Mouse (Mus musculus): ENCODE results near the gene Tuba1a. TPM values are rescaled to one million over a fixed set of nuclear protein-coding genes. Genes with fewer than 3 reads are reported as not detected.
"Not testable (repeated sequence)": the region's sequence is repeated elsewhere in the genome, so short reads cannot be mapped to it uniquely, and the experiment has no call there.

Gene Tuba1a
- polyA plus RNA-seq, 1 experiment from 2014 or later = 460 TPM

GRCm38 (mm10) chr15:98956000-98956399 is 2.5 kb upstream of the Tuba1a start:
- no peaks in the 10 kb centered on the region for H3K36me3 ChIP-seq (ENCODE audit: insufficient read depth, low read length)
- H3K4me1 ChIP-seq (replicated peaks; ENCODE audit: insufficient read depth, low read length) = peaks cover 7% of the 10 kb centered on the region
- 90% methylated on average over 4 of the region's 4 CpGs for WGBS
- H3K9ac ChIP-seq (ENCODE audit: low read depth, low read length) = no peak overlapping the region
- H3K27ac ChIP-seq = no peak overlapping the region
- no peak for TF ChIP-seq CTCF (IDR thresholded peaks at IDR 0.05; ENCODE audit: low read depth)
- ATAC-seq (replicated peaks; ENCODE audit: low FRiP score, low read depth) = no peak
- no peak overlapping the region for H3K4me2 ChIP-seq (ENCODE audit: low read length)
- no peaks in the 10 kb centered on the region for H3K9me3 ChIP-seq (replicated peaks; ENCODE audit: low read length)
- H3K4me3 ChIP-seq (replicated peaks; ENCODE audit: low read depth, low read length) = no peak overlapping the region
- H3K27me3 ChIP-seq (ENCODE audit: insufficient read depth, low read length) = no peaks in the 10 kb centered on the region
- no peak for DNase-seq (ENCODE audit: low spot score)

DNA sequence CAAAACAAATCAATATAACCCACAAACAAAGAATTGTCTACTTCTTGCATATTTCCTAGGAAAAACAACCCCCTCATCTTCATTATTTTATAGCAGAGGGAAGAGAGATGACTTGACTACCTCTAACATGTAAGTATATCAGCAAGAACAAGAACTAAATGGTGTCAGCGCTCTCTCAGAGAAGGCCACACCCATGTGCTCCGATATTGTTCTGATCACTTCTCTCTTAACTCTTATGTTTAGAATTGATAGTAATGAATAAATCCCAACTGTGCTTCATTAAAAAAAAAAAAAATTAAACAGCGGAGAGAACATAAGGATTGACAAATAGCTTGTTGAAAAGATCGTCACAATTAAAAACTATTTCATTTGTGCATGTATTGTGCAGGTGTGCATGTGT is 1.8 kb upstream of the Tuba1a start:
- no peak overlapping the region for H3K9ac ChIP-seq (ENCODE audit: low read depth, low read length)
- no peaks in the 10 kb centered on the region for H3K9me3 ChIP-seq (replicated peaks; ENCODE audit: low read length)
- WGBS = 87% methylated on average over 4 of the region's 4 CpGs
- peaks cover 7% of the 10 kb centered on the region for H3K4me1 ChIP-seq (replicated peaks; ENCODE audit: insufficient read depth, low read length)
- ATAC-seq (replicated peaks; ENCODE audit: low FRiP score, low read depth) (no peak), DNase-seq (ENCODE audit: low spot score) (no peak)
- no peak overlapping the region for H3K27ac ChIP-seq
- H3K4me2 ChIP-seq (ENCODE audit: low read length) = no peak overlapping the region
- H3K4me3 ChIP-seq (replicated peaks; ENCODE audit: low read depth, low read length) = no peak overlapping the region
- TF ChIP-seq CTCF (IDR thresholded peaks at IDR 0.05; ENCODE audit: low read depth) = no peak
- no peaks in the 10 kb centered on the region for H3K36me3 ChIP-seq (ENCODE audit: insufficient read depth, low read length)
- no peaks in the 10 kb centered on the region for H3K27me3 ChIP-seq (ENCODE audit: insufficient read depth, low read length)

- Histone ChIP-seq H3K9me3 (replicated peaks; ENCODE audit: low read length) (no peaks in the 10 kb centered on the region), H3K4me3 (replicated peaks; ENCODE audit: low read depth, low read length) (no peak overlapping the region), H3K27me3 (ENCODE audit: insufficient read depth, low read length) (no peaks in the 10 kb centered on the region), H3K36me3 (ENCODE audit: insufficient read depth, low read length) (0 out of 2 replicates have a peak, but pooled peaks cover under 1% of the 10 kb centered on the region), H3K4me1 (replicated peaks; ENCODE audit: insufficient read depth, low read length) (peaks cover 7% of the 10 kb centered on the region), H3K27ac (peak overlapping the region; percentile 20; the same call in 1 of the 2 replicates), H3K4me2 (ENCODE audit: low read length) (peak overlapping the region; percentile 38), H3K9ac (ENCODE audit: low read depth, low read length) (no peak overlapping the region)
- no peak for TF ChIP-seq CTCF (IDR thresholded peaks at IDR 0.05; ENCODE audit: low read depth)
- no peak for ATAC-seq (replicated peaks; ENCODE audit: low FRiP score, low read depth)
- WGBS = 30% methylated on average over 14 of the region's 14 CpGs
- DNase-seq (ENCODE audit: low spot score) = peak; percentile 54
These were observed 1.1 kb upstream of the Tuba1a start for GRCm38 (mm10) chr15:98954425-98955253.

DNA sequence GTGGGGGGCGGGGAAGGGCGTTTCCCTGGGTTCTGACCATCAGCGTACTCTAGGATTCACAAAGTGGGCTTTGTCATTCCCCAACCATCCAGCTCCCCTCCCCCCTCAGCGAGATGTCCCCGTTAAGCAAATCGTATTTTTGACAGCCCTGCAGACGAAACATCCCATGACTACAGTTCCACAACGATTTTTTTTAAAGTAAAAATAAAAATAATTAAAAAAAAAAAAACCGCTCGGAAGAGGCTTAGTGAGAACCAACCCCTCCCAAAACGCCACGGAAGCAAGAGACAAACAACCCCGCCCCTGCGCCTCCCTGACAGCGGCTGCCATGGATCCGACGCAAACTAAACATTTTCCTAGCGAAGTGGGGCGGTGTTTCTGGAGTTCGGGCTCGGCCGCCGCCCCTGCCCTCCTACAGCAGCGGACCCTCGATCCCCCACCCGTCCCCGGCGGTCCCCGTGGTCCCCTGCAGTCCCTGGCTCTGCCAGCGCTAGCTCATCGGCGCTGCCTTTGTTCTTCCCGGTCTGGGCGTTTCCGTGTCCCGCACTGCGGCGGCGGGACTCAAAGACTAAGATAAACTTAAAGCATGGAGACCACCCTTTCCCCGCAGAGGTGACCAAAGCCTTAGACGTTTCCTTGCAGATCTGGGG is 627 bp downstream of the Tuba1a start:
- under 1% methylated on average over 41 of the region's 41 CpGs for WGBS
- peaks cover 7% of the 10 kb centered on the region for H3K4me1 ChIP-seq (replicated peaks; ENCODE audit: insufficient read depth, low read length)
- peak overlapping the region; percentile 76 for H3K9ac ChIP-seq (ENCODE audit: low read depth, low read length)
- H3K27me3 ChIP-seq (ENCODE audit: insufficient read depth, low read length) = no peaks in the 10 kb centered on the region
- peak overlapping the region; percentile 93 for H3K27ac ChIP-seq
- peak; percentile 85 for ATAC-seq (replicated peaks; ENCODE audit: low FRiP score, low read depth)
- peak; percentile 92 for DNase-seq (ENCODE audit: low spot score)
- no peaks in the 10 kb centered on the region for H3K9me3 ChIP-seq (replicated peaks; ENCODE audit: low read length)
- H3K4me2 ChIP-seq (ENCODE audit: low read length) = peak overlapping the region; percentile 65
- H3K36me3 ChIP-seq (ENCODE audit: insufficient read depth, low read length) = 0 out of 2 replicates have a peak, but pooled peaks cover 4% of the 10 kb centered on the region
- H3K4me3 ChIP-seq (replicated peaks; ENCODE audit: low read depth, low read length) = peak overlapping the region; percentile 76
- peak; percentile 44; the same call in 1 of the 2 replicates for TF ChIP-seq CTCF (IDR thresholded peaks at IDR 0.05; ENCODE audit: low read depth)

DNA sequence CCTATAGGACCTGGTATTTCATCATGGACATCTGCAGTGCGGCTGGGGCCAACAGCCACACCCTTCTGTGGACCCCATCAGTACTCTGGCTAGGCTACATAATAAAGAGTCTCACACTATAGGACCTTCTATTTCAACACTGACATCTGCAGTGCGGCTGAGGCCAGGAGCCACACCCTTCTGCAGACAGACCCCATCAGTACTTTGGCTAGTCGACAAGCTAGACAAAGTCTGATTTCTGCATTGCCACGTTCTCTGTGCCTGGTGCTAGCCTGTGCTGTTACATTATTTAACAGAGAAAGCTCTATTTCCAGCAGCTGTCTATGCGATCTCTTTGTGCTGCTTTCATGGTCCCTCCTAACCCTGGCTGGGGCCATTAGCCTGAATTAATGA is 1.4 kb downstream of the Tuba1a start:
- H3K36me3 ChIP-seq (ENCODE audit: insufficient read depth, low read length) = 0 out of 2 replicates have a peak, but pooled peaks cover 4% of the 10 kb centered on the region
- 24% methylated on average over 5 of the region's 5 CpGs for WGBS
- peak overlapping the region; percentile 65 for H3K4me2 ChIP-seq (ENCODE audit: low read length)
- H3K27me3 ChIP-seq (ENCODE audit: insufficient read depth, low read length) = no peaks in the 10 kb centered on the region
- ATAC-seq (replicated peaks; ENCODE audit: low FRiP score, low read depth) = no peak
- no peak for DNase-seq (ENCODE audit: low spot score)
- peak overlapping the region; percentile 5; the same call in 1 of the 2 replicates for H3K9ac ChIP-seq (ENCODE audit: low read depth, low read length)
- H3K9me3 ChIP-seq (replicated peaks; ENCODE audit: low read length) = no peaks in the 10 kb centered on the region
- H3K27ac ChIP-seq = no peak overlapping the region; the same call in 1 of the 2 replicates
- peak overlapping the region; percentile 76 for H3K4me3 ChIP-seq (replicated peaks; ENCODE audit: low read depth, low read length)
- TF ChIP-seq CTCF (IDR thresholded peaks at IDR 0.05; ENCODE audit: low read depth) = no peak
- H3K4me1 ChIP-seq (replicated peaks; ENCODE audit: insufficient read depth, low read length) = peaks cover 7% of the 10 kb centered on the region

- not testable (repeated sequence) for H3K9me3 ChIP-seq (replicated peaks; ENCODE audit: low read length); H3K27me3 ChIP-seq (ENCODE audit: insufficient read depth, low read length); H3K9ac ChIP-seq (ENCODE audit: low read depth, low read length); ATAC-seq (replicated peaks; ENCODE audit: low FRiP score, low read depth); H3K4me1 ChIP-seq (replicated peaks; ENCODE audit: insufficient read depth, low read length); H3K36me3 ChIP-seq (ENCODE audit: insufficient read depth, low read length); DNase-seq (ENCODE audit: low spot score); H3K27ac ChIP-seq
- H3K4me3 ChIP-seq (replicated peaks; ENCODE audit: low read depth, low read length) = peak overlapping the region; percentile 76
- WGBS = 88% methylated on average over 10 of the region's 15 CpGs
- peak overlapping the region; percentile 65 for H3K4me2 ChIP-seq (ENCODE audit: low read length)
These were observed 2.1 kb downstream of the Tuba1a start for GRCm38 (mm10) chr15:98951122-98952062.
